Mouse (Mus musculus) intestine, embryonic 16.5 days (tissue): ENCODE data around the gene Tenm2. TPM values are rescaled to one million over a fixed set of nuclear protein-coding genes. Genes with fewer than 3 reads are reported as not detected.

Source experiments
- ATAC-seq: fragments of 200-750 bp; cut with Nextera tagmentation; 2 replicates; pipeline ENCODE4 v1.8.0; 2017; ENCODE audit warnings: moderate TSS enrichment, moderate library complexity
- H3K27ac ChIP-seq: fragments of 300-500 bp; sonication (generic); 2 replicates; pipeline ENCODE4 v1.5.1; 2014; ENCODE audit warnings: mild to moderate bottlenecking, low read length
- H3K27me3 ChIP-seq: fragments of 300-500 bp; sonication (generic); replicated peaks from 2 replicates; pipeline ENCODE4 v1.6.1; 2014; ENCODE audit warnings: low read length, control low read depth, mixed read lengths; ENCODE audit not compliant: control insufficient read depth, insufficient read depth
- H3K36me3 ChIP-seq: fragments of 300-500 bp; sonication (generic); 2 replicates; pipeline ENCODE4 v1.6.1; 2014; ENCODE audit warnings: low read length, control low read depth; ENCODE audit not compliant: control insufficient read depth, insufficient read depth
- H3K4me1 ChIP-seq: fragments of 300-500 bp; sonication (generic); 2 replicates; pipeline ENCODE4 v1.6.1; 2014; ENCODE audit warnings: low read length, control low read depth, mixed read lengths; ENCODE audit not compliant: control insufficient read depth, insufficient read depth
- H3K4me2 ChIP-seq: fragments of 300-500 bp; sonication (generic); 2 replicates; pipeline ENCODE4 v1.6.1; 2014; ENCODE audit warnings: low read depth, low read length, control low read depth
- H3K4me3 ChIP-seq: fragments of 300-500 bp; sonication (generic); 2 replicates; pipeline ENCODE4 v1.5.1; 2014; ENCODE audit warnings: mild to moderate bottlenecking, low read length
- H3K9ac ChIP-seq: fragments of 300-500 bp; sonication (generic); 2 replicates; pipeline ENCODE4 v1.6.1; 2014; ENCODE audit warnings: low read depth, low read length
- H3K9me3 ChIP-seq: fragments of 300-500 bp; sonication (generic); 2 replicates; pipeline ENCODE4 v1.6.1; 2016; ENCODE audit warnings: low read length, control low read depth; ENCODE audit not compliant: control insufficient read depth
- WGBS: fragments of 180-500 bp; shearing (Covaris S2); extraction: QIAGEN DNeasy Blood & Tissue Kit; methylation state at CpG from one replicate; pipeline ENCODE4 v1.1.7; 2014; 5-methylcytosine and 5-hydroxymethylcytosine counted together
- polyA plus RNA-seq: library from polyadenylated mRNA; unstranded; fragments of >200 nt; fragmentation: Nextera tagmentation; extraction: Ambion mirVana; gene quantifications from 2 replicates; pipeline ENCODE4 v1.2.1, GENCODE M21; 2015

Tenm2 gene
- polyA plus RNA-seq, 1 experiment from 2014 or later, result 0.70 TPM

DNA sequence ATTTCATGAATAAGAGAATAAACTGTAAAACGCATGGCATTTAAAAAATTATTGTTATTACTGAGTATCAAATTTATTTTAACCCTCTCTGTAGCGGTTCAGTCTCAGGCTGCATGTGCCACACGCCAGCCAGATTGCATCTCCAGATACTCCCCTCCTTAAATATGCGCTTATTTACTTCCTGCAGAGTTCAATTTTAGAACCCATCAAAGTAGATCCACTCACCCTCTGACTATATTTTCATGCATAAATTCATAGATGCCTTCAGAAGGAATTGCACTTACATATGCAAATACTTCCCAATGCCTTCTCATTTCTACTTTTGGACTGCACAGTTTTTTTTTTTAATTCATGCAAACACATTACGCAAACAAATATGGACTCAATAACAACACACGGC is 294.3 kb downstream of the Tenm2 start:
- Histone ChIP-seq H3K4me2 (no peak overlapping the region), H3K27ac (no peak overlapping the region), H3K9ac (no peak overlapping the region), H3K9me3 (no peaks in the 10 kb centered on the region), H3K4me3 (no peak overlapping the region), H3K27me3 (no peaks in the 10 kb centered on the region), H3K4me1 (no peaks in the 10 kb centered on the region), H3K36me3 (no peaks in the 10 kb centered on the region)
- ATAC-seq, result no peak
- 82% methylated on average over 6 of the region's 6 CpGs for WGBS

DNA sequence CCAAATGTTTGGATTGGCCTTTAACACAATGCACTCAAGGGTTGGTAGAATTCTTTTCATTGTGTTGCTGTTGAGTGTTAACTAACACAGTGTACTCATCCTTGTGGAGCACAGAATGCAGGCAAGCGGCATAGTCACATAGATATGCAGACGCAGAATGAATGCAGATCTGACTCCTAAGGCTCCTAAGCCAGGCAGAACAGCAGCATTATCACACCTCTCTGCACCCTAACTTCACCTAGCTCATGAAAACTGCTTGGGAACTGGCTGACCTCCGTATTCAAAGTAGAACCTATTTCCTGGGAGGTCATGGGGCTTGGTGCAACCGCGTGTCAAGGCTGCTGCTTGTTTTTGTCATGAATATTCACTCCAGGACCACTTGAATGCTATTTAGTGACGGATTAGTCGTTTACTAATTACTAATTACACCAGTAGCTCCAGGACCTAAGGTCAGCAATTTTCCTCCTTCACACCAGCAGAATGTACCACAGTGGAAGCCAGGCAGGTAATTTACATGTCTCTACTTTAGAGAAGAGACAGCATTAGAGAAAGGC is 295.1 kb downstream of the Tenm2 start:
- Histone ChIP-seq H3K4me2 (no peak overlapping the region), H3K9me3 (no peaks in the 10 kb centered on the region), H3K4me3 (no peak overlapping the region), H3K4me1 (no peaks in the 10 kb centered on the region), H3K9ac (no peak overlapping the region), H3K27me3 (no peaks in the 10 kb centered on the region), H3K36me3 (no peaks in the 10 kb centered on the region), H3K27ac (no peak overlapping the region)
- WGBS, result 50% methylated on average over 7 of the region's 7 CpGs
- ATAC-seq, result no peak

GRCm38 (mm10) chr11:36929817-36930216 is 305.9 kb downstream of the Tenm2 start:
- Histone ChIP-seq H3K36me3 (no peaks in the 10 kb centered on the region), H3K27ac (no peak overlapping the region), H3K4me2 (no peak overlapping the region), H3K4me3 (no peak overlapping the region), H3K27me3 (no peaks in the 10 kb centered on the region), H3K9ac (no peak overlapping the region), H3K4me1 (no peaks in the 10 kb centered on the region), H3K9me3 (no peaks in the 10 kb centered on the region)
- no peak for ATAC-seq
- 75% methylated on average over 5 of the region's 5 CpGs for WGBS

GRCm38 (mm10) chr11:36926705-36927406 is 308.9 kb downstream of the Tenm2 start:
- no peak overlapping the region for H3K4me2 ChIP-seq
- no peak overlapping the region for H3K9ac ChIP-seq
- no peaks in the 10 kb centered on the region for H3K9me3 ChIP-seq
- ATAC-seq, result no peak
- no peaks in the 10 kb centered on the region for H3K27me3 ChIP-seq
- no peak overlapping the region for H3K27ac ChIP-seq
- 77% methylated on average over 9 of the region's 9 CpGs for WGBS
- H3K4me1 ChIP-seq, result no peaks in the 10 kb centered on the region
- H3K36me3 ChIP-seq, result no peaks in the 10 kb centered on the region
- no peak overlapping the region for H3K4me3 ChIP-seq

DNA sequence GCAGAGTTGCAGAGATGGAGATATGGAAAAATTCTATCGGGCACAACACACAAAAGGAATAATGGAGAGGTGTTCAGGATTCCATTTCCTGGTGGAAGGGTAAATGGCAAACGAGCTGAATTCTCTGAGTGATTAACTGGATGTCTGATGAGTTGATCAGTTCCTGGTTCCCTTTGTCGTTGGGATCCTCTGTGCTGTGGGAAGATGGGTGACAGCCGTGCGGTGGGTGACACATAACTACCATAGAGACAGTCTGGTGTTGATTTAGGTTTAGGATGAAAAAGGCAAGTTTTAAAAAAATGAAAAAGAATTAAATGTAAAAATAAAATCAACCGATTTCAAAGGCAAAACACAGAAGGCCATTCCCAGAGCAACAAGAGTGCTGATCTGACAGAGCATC is 316.5 kb downstream of the Tenm2 start:
- no peak overlapping the region for H3K9ac ChIP-seq

DNA sequence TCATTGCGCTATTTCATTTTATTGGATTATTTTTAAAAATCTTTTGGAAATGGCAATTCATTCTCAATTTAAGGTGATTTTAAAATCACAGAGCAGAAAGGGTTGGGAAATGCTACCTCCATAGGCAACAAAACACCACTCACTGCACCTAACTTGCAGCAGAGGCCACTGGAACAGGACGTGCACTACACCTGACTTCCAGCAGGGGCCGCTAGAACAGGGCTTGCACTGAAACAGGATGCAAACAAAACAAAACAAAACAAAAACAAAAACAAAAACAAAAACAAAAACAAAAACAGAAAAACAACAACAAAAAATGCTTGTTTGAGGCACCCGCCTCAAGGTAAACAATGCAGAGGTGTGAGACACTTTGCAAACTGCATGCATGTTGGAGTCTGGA is 324.4 kb downstream of the Tenm2 start:
- Histone ChIP-seq H3K27ac (no peak overlapping the region), H3K4me2 (no peak overlapping the region), H3K27me3 (no peaks in the 10 kb centered on the region), H3K9ac (no peak overlapping the region), H3K36me3 (no peaks in the 10 kb centered on the region), H3K4me3 (no peak overlapping the region), H3K9me3 (no peaks in the 10 kb centered on the region), H3K4me1 (no peaks in the 10 kb centered on the region)
- no peak for ATAC-seq
- 78% methylated on average over 4 of the region's 4 CpGs for WGBS

More for the DNA sequence above, 316.5 kb downstream of the Tenm2 start:
- no peaks in the 10 kb centered on the region for H3K27me3 ChIP-seq
- no peaks in the 10 kb centered on the region for H3K9me3 ChIP-seq
- no peak overlapping the region for H3K4me2 ChIP-seq
- no peaks in the 10 kb centered on the region for H3K4me1 ChIP-seq
- no peak overlapping the region for H3K27ac ChIP-seq
- H3K36me3 ChIP-seq, result no peaks in the 10 kb centered on the region
- no peak overlapping the region for H3K4me3 ChIP-seq
- 91% methylated on average over 6 of the region's 6 CpGs for WGBS
- ATAC-seq, result no peak

DNA sequence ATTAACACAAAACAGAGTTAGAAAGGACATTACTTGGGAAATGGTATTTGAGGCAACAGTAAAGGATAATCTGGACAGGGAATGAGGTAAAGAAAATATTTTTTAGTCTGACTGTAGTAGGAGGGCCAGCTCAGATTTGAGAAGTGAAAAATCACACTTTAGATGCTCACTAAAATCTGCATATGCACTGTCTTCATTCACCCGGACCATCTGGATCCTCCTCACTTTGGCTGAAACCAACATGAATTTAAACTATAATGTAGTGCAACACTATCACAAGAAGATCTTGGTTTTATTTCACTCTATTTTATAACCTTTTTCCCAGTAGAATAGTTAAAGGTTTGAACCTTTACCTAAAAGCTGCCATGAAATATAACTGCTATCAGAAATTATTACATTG is 326.7 kb downstream of the Tenm2 start:
- Histone ChIP-seq H3K9ac (no peak overlapping the region), H3K36me3 (no peaks in the 10 kb centered on the region), H3K4me2 (no peak overlapping the region), H3K27ac (no peak overlapping the region), H3K4me3 (no peak overlapping the region), H3K4me1 (no peaks in the 10 kb centered on the region), H3K9me3 (no peaks in the 10 kb centered on the region), H3K27me3 (no peaks in the 10 kb centered on the region)
- no peak for ATAC-seq
- WGBS, result 84% methylated on average over 1 of the region's 1 CpGs

GRCm38 (mm10) chr11:36902302-36902701 is 333.5 kb downstream of the Tenm2 start:
- Histone ChIP-seq H3K36me3 (no peaks in the 10 kb centered on the region), H3K9me3 (no peaks in the 10 kb centered on the region), H3K27ac (no peak overlapping the region), H3K9ac (no peak overlapping the region), H3K4me2 (no peak overlapping the region), H3K27me3 (no peaks in the 10 kb centered on the region), H3K4me3 (no peak overlapping the region), H3K4me1 (no peaks in the 10 kb centered on the region)
- ATAC-seq, result no peak
- WGBS, result 36% methylated on average over 2 of the region's 2 CpGs

GRCm38 (mm10) chr11:36893061-36893460 is 342.7 kb downstream of the Tenm2 start:
- ATAC-seq, result no peak
- Histone ChIP-seq H3K27me3 (no peaks in the 10 kb centered on the region), H3K36me3 (no peaks in the 10 kb centered on the region), H3K4me2 (no peak overlapping the region), H3K9ac (no peak overlapping the region), H3K4me1 (no peaks in the 10 kb centered on the region), H3K27ac (no peak overlapping the region), H3K9me3 (no peaks in the 10 kb centered on the region), H3K4me3 (no peak overlapping the region)
- 42% methylated on average over 3 of the region's 3 CpGs for WGBS

- no peaks in the 10 kb centered on the region for H3K36me3 ChIP-seq
- WGBS, result 49% methylated on average over 3 of the region's 3 CpGs
- no peak for ATAC-seq
These were observed 344.7 kb downstream of the Tenm2 start for GRCm38 (mm10) chr11:36891106-36891505.

More at GRCm38 (mm10) chr11:36891106-36891505, 344.7 kb downstream of the Tenm2 start:
- Histone ChIP-seq H3K9ac (no peak overlapping the region), H3K4me2 (no peak overlapping the region), H3K4me1 (no peaks in the 10 kb centered on the region), H3K9me3 (no peaks in the 10 kb centered on the region), H3K27me3 (no peaks in the 10 kb centered on the region), H3K27ac (no peak overlapping the region), H3K4me3 (no peak overlapping the region)
